Mouse (Mus musculus): ENCODE results near the gene Prr23a1.
"Not testable (repeated sequence)": the region's sequence is repeated elsewhere in the genome, so short reads cannot be mapped to it uniquely, and the experiment has no call there.

Gene Prr23a1

DNA sequence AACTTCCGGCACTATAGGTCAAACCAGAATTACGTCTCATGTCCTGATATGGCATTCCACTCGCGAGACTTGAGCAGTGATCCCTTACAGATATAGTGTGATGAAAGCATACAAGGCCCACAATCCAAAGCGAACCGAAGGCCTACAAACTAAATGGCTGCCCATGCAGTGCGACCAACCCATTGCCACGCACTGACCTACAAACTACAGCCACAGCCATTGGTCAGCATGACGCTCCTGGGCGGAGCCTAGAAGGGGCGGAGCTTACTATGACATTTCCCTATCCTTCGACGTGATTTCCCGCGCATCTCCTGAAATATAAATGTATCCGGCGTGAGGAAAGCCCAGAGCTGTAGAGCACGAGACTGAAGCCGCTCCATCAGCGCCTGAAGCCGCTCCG lies at the start of gene Prr23a1:
Gene Prr23a1, plus strand, starts transcription at position 387 of the 400 bp plus-strand sequence.
- in situ Hi-C loops (cut with MboI, MseI): no loop called here

DNA sequence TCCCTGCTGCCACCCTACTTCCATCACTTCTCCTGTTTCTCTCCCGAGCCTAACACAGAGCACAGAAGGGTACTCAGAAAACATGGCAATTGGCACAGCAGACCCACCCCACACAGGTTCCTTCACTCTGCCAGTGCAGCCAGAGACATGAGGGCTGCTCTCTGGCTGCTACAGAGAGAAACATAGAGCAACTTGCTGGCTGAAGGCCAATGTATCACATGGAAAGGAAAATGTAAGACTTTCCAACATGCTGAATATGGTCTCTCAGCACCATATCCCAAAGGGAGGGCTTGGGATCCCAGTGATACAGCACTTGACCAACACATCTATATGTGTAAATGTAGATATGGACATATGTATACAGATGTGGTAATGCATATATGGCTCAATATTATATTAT lies 43.3 kb upstream of the Prr23a1 start:
- in situ Hi-C loops (cut with MboI, MseI): loop anchor here in 1 of 2 experiments (5.0 kb wide), 1 partner anchor 92 kb away; no protein-coding TSS in a partner anchor

DNA sequence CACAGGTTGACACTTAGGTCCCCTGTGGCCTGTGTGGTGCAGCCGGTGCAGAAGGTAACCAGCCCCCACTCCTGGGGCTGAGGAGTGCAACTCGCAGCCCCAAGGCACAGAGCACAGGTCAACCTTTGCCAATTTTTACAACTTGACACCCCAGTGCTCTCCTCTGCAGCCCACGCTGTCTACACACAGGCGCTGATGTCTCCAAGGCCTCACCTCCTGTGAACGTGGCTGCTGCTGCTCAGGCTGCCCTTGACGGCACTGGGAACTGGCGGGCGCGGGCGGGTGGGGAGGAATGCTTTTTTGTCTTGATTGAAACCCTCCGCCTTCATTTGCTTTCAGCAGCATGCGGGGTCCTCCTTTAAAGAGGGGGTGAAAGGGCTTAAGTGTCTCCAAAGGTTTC lies 38.3 kb upstream of the Prr23a1 start:
- in situ Hi-C loops (cut with MboI, MseI): no loop called here

DNA sequence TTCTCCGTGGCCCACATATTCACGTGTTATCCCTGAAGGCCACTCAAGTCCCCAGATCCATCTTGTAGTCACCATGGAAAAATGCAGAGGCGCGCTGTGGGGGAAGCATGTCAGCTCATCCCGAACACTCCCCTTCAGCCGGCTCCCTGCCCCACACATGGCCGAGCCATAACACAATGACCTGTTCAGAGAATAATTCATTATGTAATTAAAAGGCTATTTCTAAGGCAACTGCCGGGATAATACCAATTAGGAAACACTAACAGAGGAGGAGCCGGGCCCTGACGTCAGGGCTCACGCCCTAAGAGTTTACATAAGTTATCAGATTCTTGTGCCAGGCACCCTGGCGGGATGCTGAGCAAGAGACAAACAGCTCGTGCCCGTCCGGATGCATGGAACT lies 36.8 kb upstream of the Prr23a1 start:
- in situ Hi-C loops (cut with MboI, MseI): no loop called here

DNA sequence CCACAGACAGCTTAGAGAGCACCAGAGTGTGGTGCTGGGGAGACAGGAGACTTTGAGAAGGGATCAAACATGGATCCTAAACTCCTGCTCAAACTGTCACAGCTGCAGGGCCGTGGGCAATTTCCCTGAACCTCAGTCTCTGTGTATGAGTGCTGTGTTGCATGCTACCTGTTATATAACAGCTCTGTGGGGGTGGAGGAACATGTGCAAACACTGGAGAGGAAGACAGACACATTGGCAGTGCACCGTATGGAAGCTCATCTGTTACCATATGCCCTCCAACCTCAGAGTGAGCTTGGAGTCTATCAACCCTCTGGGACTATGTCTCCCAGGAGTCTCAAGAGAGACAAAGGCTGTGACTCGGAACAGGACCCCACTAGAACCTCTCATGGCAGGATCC lies 36.4 kb upstream of the Prr23a1 start:
- in situ Hi-C loops (cut with MboI, MseI): no loop called here

DNA sequence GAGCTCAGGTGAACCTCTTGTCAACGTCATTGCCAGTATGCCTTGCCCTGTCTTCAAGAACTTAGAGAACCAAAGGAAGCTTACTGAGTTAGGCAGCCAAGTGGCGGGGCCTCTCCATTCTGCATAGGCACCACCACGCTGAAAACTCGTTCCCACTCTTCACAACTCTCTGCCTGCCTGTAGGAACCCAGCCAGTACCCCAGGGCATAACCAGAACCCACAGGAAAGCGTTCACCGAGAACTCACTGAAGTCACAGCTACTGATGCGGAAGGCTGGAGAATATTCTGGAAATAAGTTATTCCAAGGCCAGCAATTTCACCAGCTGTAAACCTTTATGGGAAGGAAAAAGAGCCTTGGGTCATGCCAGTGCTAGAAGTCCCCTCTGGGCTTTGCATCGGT lies 34.7 kb upstream of the Prr23a1 start:
- in situ Hi-C loops (cut with MboI, MseI): no loop called here

DNA sequence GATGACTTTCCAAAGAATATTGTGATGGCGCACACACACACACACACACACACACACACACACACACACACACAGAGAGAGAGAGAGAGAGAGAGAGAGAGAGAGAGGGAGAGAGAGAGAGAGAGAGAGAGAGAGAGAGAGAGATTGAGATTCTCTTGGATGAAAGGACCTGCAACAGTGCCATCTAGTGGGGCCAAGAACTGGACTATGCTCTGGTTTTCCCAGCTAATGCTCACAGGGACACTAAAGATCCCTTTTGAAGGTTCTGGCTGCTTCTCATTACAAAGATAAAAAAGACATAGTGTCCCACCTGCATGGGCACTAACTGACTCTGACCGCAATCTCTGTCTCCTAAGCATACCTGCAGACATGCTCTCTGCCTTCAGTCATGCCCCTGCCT lies 32.8 kb upstream of the Prr23a1 start:
- in situ Hi-C loops (cut with MboI, MseI): not testable (repeated sequence)

DNA sequence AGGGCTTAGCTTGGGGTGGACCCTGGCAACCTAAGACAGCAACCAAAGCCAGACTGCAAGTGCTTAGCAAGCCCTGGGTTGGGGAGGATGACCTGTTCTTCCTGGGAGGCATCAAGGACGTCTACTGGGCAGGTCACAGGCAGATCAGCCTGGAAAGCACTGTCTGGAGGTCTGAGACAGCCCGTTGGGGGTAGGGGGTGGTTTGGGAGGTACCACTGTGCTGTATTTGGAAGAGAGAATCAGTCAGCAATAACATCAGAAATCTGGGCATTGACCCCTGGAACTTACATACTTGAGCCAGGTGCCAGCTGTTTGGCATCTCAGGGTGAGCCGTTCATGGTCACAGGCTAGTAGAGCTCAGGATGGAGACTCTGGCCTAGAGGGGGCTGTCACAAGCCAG lies 26.2 kb upstream of the Prr23a1 start:
- in situ Hi-C loops (cut with MboI, MseI): loop anchor here in 1 of 2 experiments (10.0 kb wide), 1 partner anchor 171 kb away; no protein-coding TSS in a partner anchor

DNA sequence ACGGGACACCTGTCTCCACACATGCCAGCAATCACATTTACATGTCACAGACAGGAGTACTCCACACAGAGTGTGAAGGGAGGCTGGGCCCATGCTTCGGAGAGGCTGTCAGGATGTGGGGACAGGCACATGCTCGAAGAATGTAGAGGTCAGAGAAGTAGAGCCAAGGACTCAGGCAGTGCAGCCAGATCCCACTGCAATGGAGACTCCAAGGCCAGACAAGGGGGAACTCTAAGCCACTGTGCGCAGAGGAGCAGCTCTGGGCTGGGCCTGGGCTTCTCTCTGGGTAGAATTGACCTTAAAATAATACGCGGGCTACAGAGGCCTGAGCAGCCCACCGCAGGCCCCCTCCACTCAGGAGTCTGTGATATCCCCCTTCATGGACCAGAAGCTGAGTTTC lies 24.7 kb upstream of the Prr23a1 start:
- in situ Hi-C loops (cut with MboI, MseI): loop anchor here in 1 of 2 experiments (10.0 kb wide), 1 partner anchor 173 kb away; no protein-coding TSS in a partner anchor

DNA sequence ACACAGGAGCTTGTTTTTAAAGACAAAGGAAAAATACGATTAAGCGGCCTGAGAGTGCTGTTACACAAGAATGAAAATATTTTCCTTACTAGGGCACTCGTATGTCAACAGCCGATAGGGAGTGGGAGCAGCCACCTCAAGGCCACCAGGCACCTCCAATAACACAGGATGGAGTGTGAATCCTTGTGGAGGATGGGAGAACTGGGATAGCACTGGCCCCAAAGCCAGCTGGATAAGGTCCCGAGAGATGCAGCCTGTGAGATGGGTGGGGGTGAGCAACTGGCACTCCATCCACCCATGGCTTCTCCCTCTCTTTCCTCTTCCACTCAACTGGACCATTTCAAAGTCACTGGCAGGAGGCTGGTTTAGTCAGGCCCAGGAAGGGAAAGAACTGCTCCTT lies 23.3 kb upstream of the Prr23a1 start:
- in situ Hi-C loops (cut with MboI, MseI): loop anchor here in 1 of 2 experiments (10.0 kb wide), 1 partner anchor 174 kb away; no protein-coding TSS in a partner anchor

DNA sequence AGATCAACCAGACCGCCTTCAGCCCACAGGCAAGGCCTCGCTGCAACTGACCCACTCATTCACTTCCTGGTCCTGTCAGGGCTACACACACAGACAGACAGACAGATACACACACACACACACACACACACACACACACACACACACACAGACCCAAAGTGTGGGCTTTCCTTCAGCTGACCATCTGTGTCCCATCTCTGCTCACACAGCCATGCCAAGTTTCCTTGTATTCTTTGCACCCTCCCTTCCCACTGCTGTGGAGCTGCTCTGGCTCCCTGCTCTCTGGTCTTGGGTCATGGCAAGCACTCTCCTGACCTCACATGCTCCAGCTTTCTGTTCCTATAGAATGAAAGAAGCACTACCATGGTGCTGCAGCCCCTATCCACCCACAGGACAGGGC lies 22.8 kb upstream of the Prr23a1 start:
- in situ Hi-C loops (cut with MboI, MseI): loop anchor here in 1 of 2 experiments (10.0 kb wide), 1 partner anchor 175 kb away; no protein-coding TSS in a partner anchor

DNA sequence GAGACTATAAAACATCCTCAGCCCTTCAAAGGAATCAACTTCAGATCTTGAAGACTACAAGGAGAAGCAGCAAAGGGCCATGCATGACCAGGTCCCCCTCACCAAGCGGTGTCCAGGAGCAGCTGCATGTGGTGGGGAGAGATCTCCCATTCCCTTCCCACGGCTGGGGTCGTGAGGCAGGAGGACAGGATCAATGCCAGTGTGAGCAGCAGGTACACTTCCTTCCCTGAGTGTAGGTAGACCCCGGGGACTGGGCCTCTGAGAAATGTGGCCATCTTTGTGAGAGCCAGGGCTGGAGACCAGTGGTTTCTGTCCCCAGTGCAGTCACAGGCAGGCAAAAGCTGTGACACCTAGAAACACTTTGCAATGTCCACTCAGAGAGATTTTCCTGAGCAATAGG lies 21.8 kb upstream of the Prr23a1 start:
- in situ Hi-C loops (cut with MboI, MseI): no loop called here

DNA sequence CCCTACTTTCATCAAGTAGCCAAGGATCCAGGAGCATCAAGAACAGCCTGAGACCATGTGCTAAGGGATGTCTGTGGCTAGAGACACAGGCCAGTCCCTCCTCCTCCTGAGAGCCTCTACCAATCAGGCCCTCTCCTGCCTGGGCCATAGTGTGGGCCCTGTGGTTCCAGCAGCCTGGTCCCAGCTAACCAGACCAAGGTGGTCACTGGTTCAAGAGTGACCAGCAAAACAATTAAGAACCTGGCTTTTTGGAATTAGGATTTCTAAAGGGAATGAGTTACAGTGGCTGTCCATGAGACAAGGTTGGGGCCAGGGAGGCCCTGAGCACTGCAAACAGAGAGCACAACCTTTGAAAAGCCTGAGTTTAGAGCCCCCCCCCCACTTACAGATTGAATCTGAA lies 21.2 kb upstream of the Prr23a1 start:
- in situ Hi-C loops (cut with MboI, MseI): no loop called here

DNA sequence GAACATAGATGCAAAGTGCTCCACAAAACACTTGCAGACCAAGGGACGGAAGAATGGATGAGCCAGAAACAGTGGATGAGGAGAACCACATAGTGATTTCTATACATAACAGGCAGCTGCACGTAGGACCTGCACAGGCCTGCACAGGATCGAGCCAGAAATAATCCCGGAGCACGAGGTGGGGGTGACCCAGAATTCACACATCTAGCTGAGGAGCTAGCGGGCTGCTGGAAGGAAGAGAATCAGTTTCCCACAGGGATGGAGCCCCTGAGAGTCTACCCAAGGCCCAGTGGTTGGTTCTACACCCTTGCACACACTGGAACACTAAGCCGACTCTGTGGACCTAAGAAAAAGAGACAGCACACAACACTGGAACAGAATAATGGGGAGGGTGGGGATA lies 18.5 kb upstream of the Prr23a1 start:
- in situ Hi-C loops (cut with MboI, MseI): no loop called here

DNA sequence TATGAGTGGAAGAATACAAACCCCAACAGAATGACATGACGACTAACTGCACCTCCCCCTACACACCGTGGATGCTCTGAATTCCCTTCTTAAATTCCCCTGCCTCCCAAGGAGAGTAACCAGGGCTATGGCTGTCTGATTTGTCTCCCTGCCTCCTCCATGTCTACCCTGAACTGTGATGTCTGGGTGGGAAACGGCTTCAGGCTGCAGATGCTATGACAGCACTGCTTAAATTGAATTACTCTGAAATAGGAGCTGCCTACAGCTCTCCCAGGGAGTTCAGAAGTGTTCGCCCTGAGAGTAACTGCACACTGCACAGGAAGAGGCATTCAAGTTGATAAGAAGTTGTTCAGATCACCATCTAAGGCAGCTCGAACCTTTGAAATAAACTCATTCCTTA lies 12.8 kb upstream of the Prr23a1 start:
- in situ Hi-C loops (cut with MboI, MseI): no loop called here

DNA sequence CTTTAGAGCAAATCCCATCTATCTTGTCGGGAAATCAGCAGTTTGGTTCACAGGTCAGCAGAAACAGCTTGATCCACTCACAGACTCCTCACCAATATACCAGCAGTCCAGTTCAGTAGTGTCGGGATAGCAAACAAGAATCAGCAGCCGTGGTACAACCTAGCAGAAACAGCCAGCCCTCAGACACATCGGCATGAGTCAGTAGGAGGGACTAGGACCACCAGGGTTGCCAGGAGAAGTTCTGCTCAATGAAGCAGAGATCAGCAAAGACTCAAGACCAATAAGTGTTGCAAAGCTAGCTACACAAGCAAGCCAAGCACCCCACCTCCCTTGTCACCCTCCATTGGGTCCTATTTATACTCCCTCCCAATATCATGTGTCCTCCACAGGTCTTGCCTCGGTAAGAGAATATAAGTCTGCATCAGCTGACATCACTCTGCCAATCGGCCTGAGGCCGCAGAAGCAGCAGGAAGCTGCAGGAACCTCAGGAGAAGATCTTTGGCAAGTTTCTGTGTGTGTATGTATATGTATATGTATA lies 4.7 kb upstream of the Prr23a1 start:
- in situ Hi-C loops (cut with MboI, MseI): no loop called here

DNA sequence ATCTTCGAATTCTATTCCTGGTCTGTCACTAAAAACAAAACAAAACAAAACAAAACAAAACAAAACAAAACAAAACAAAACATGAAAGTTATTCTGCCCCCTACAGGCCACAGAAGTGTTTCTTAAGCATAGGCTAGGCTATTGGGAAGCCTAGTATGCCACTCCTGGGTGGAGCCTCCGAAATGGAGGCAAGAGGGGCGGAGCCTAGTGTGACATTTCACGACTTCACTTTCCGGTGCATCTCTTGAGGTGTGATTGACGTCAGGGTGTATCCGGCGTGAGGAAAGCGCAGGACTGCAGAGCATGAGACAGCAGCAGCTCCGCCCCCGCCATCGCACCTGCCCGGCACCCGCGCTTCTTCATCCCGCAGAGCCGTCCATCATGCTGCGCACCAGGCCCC lies 13.9 kb downstream of the Prr23a1 start, which contains the start of gene Prr23a2:
Gene Prr23a2, plus strand, starts transcription at position 285 of the 400 bp plus-strand sequence.
- in situ Hi-C loops (cut with MboI, MseI): loop anchor here in 1 of 2 experiments (10.0 kb wide), 1 partner anchor 611 kb away; no protein-coding TSS in a partner anchor

DNA sequence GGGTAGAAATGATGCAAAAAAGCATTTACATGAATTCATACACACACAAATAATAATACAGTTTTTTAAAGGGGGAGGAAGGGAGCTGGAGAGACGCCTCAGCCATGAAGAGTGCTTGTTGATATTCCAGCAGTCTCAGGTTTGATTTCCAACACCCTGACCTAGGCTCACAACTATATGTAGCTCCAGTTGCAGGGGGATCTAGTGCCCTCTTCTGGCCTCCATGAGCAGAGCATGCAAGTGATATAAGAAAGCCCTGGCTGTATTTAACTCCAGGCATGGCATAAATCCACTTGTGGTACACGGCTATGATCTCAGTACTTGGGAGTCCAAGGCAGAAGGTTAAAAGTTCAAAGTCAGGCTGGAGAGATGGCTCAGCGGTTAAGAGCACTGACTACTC lies 21.2 kb downstream of the Prr23a1 start:
- in situ Hi-C loops (cut with MboI, MseI): no loop called here

DNA sequence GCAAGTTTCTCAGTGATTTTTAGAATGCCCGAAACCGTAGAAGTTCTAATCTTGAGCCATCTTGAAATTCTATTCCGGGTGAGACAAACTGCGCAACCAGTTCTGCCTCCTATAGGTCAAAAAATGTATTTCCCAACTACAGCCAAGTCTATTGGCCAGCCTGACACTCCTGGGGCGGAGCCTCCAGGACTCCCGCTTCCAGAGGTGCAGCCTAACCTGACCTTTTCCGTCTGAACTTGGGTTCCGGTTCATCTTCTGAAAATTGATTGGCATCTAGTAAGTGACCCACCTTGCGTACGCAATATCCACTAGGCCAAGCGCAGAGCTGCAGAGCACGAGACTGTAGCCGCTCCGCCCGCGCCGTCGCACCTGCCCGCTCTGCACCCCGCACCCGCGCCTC lies 22.3 kb downstream of the Prr23a1 start, which contains the start of gene Prr23a3:
Gene Prr23a3, plus strand, starts transcription at position 197 of the 400 bp plus-strand sequence.
- in situ Hi-C loops (cut with MboI, MseI): no loop called here

Measured in T-helper 17 cell (primary cell).